Comparison of ENCODE assay signal across 14 mouse cellular contexts in the genomic region with DNA sequence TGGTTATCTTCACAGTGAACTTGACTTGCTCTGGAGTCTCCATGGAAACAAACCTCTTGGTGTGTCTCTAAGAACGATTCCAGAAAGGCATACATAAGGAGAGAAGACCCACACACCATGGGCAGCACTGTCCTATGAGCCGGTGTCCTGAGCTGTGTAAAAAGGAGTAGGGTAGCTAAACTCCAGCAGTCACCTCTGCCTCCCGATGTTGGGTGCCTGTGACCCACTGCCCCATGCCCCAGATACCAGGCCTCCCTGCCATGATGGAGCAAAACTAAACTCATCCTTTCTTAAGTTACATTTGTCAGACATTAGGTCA.
DNase-seq lines count a peak whose midpoint lies in the region; ATAC-seq and TF ChIP-seq lines count a peak whose summit lies in the region.
"Had no signal": no experiment of that assay in that cellular context is flagged by ENCODE, and none has a peak within 500 bp of the region (broad histone marks: within the 10 kb centered on the region; RNA-seq: fewer than 3 reads in every experiment).

No protein-coding gene starts in this region.

- no peak for TF ChIP-seq CTCF in stomach, postnatal 0 days (IDR thresholded peaks at IDR 0.05; ENCODE audit: low read depth)
- no peak for TF ChIP-seq CTCF in left cerebral cortex, adult 2 months (IDR thresholded peaks at IDR 0.05)

- no peaks in the 10 kb centered on the region for H3K9me3 ChIP-seq in stomach, embryonic 15.5 days
- no peaks in the 10 kb centered on the region for H3K9me3 ChIP-seq in stomach, postnatal 0 days (ENCODE audit: control insufficient read depth, low read length)
- H3K9me3 ChIP-seq in hindbrain, embryonic 10.5 days = no peaks in the 10 kb centered on the region
- H3K9me3 ChIP-seq in midbrain, embryonic 12.5 days = no peaks in the 10 kb centered on the region
- H3K9me3 ChIP-seq in stomach, embryonic 16.5 days (replicated peaks; ENCODE audit: control insufficient read depth, low read length) = no peaks in the 10 kb centered on the region
- H3K9me3 ChIP-seq: heart, embryonic 15.5 days; liver, embryonic 12.5 days had no signal

- no peak overlapping the region for H3K9ac ChIP-seq in stomach, embryonic 15.5 days
- H3K9ac ChIP-seq in stomach, postnatal 0 days (ENCODE audit: low read length) = no peak overlapping the region
- H3K9ac ChIP-seq in midbrain, embryonic 12.5 days (replicated peaks) = no peak overlapping the region
- H3K9ac ChIP-seq in stomach, embryonic 16.5 days (ENCODE audit: low read length) = no peak overlapping the region
- H3K9ac ChIP-seq: heart, embryonic 15.5 days; liver, embryonic 12.5 days had no signal

- H3K4me1 ChIP-seq in stomach, embryonic 15.5 days = 0 out of 2 replicates have a peak, but pooled peaks cover 3% of the 10 kb centered on the region
- H3K4me1 ChIP-seq in stomach, postnatal 0 days (replicated peaks; ENCODE audit: control insufficient read depth, insufficient read depth) = no peaks in the 10 kb centered on the region
- peaks cover 58% of the 10 kb centered on the region for H3K4me1 ChIP-seq in hindbrain, embryonic 10.5 days (replicated peaks)
- peaks cover 25% of the 10 kb centered on the region for H3K4me1 ChIP-seq in midbrain, embryonic 12.5 days
- peaks cover 6% of the 10 kb centered on the region; the same call in 1 of the 2 replicates for H3K4me1 ChIP-seq in stomach, embryonic 16.5 days (ENCODE audit: control insufficient read depth, insufficient read depth, low read length)
- H3K4me1 ChIP-seq: heart, embryonic 15.5 days; liver, embryonic 12.5 days had no signal

- no peak overlapping the region for H3K4me2 ChIP-seq in stomach, embryonic 15.5 days
- H3K4me2 ChIP-seq in stomach, postnatal 0 days (replicated peaks; ENCODE audit: low read depth) = no peak overlapping the region
- no peak overlapping the region for H3K4me2 ChIP-seq in midbrain, embryonic 12.5 days (replicated peaks)
- H3K4me2 ChIP-seq in stomach, embryonic 16.5 days (ENCODE audit: low read depth, low read length) = no peak overlapping the region
- H3K4me2 ChIP-seq: heart, embryonic 15.5 days; liver, embryonic 12.5 days had no signal

- H3K27me3 ChIP-seq in stomach, embryonic 15.5 days (replicated peaks) = no peaks in the 10 kb centered on the region
- no peaks in the 10 kb centered on the region for H3K27me3 ChIP-seq in stomach, postnatal 0 days (ENCODE audit: control insufficient read depth, insufficient read depth, low read length)
- peaks cover 4% of the 10 kb centered on the region; the same call in 1 of the 2 replicates for H3K27me3 ChIP-seq in hindbrain, embryonic 10.5 days (ENCODE audit: insufficient read depth, poor library complexity, severe bottlenecking)
- H3K27me3 ChIP-seq in midbrain, embryonic 12.5 days = no peaks in the 10 kb centered on the region
- no peaks in the 10 kb centered on the region for H3K27me3 ChIP-seq in stomach, embryonic 16.5 days (ENCODE audit: control insufficient read depth, insufficient read depth, low read length)
- H3K27me3 ChIP-seq: heart, embryonic 15.5 days; liver, embryonic 12.5 days had no signal

- H3K27ac ChIP-seq in stomach, embryonic 15.5 days = 0 out of 2 replicates have a peak overlapping the region, but pooled peaks have one; percentile 26
- no peak overlapping the region for H3K27ac ChIP-seq in stomach, postnatal 0 days (replicated peaks)
- H3K27ac ChIP-seq in hindbrain, embryonic 10.5 days = peak overlapping the region; percentile 85
- H3K27ac ChIP-seq in midbrain, embryonic 12.5 days (replicated peaks) = peak overlapping the region; percentile 74
- peak overlapping the region; percentile 31; the same call in 1 of the 2 replicates for H3K27ac ChIP-seq in stomach, embryonic 16.5 days (ENCODE audit: low read length)
- H3K27ac ChIP-seq in left cerebral cortex, adult 2 months = no peak overlapping the region
- H3K27ac ChIP-seq: heart, embryonic 15.5 days; liver, embryonic 12.5 days had no signal

- no peaks in the 10 kb centered on the region for H3K36me3 ChIP-seq in stomach, embryonic 15.5 days
- H3K36me3 ChIP-seq in stomach, postnatal 0 days (ENCODE audit: control insufficient read depth, insufficient read depth, low read length) = no peaks in the 10 kb centered on the region
- no peaks in the 10 kb centered on the region for H3K36me3 ChIP-seq in hindbrain, embryonic 10.5 days
- no peaks in the 10 kb centered on the region for H3K36me3 ChIP-seq in midbrain, embryonic 12.5 days
- no peaks in the 10 kb centered on the region for H3K36me3 ChIP-seq in stomach, embryonic 16.5 days (ENCODE audit: control insufficient read depth, insufficient read depth, low read length)
- H3K36me3 ChIP-seq: heart, embryonic 15.5 days; liver, embryonic 12.5 days had no signal

- H3K4me3 ChIP-seq in stomach, embryonic 15.5 days (replicated peaks) = no peak overlapping the region
- no peak overlapping the region for H3K4me3 ChIP-seq in stomach, postnatal 0 days (ENCODE audit: low read depth, low read length)
- H3K4me3 ChIP-seq in hindbrain, embryonic 10.5 days = no peak overlapping the region
- H3K4me3 ChIP-seq in midbrain, embryonic 12.5 days = no peak overlapping the region
- H3K4me3 ChIP-seq in stomach, embryonic 16.5 days (replicated peaks; ENCODE audit: low read length) = no peak overlapping the region
- no peak overlapping the region for H3K4me3 ChIP-seq in left cerebral cortex, adult 2 months
- H3K4me3 ChIP-seq: erythroblast, embryonic 14.5 days; heart, embryonic 15.5 days; liver, embryonic 12.5 days had no signal

- intact Hi-C loops in left cerebral cortex, adult 2 months (cut with DNase I) = no loop called here

- no peak for DNase-seq in stomach, postnatal 0 days (ENCODE audit: low spot score)
- no peak for DNase-seq in hindbrain, embryonic 10.5 days (ENCODE audit: low spot score)
- DNase-seq in retina, embryonic 14.5 days (ENCODE audit: low spot score) = no peak
- DNase-seq in layer of hippocampus, postnatal 25 days (ENCODE audit: extremely low spot score in 1 of 2, low spot score in 1 of 2) = no peak
- DNase-seq in left cerebral cortex, adult 2 months (ENCODE audit: extremely low spot score in 1 of 2, low spot score in 2 of 2) = no peak
- DNase-seq: gastrocnemius, postnatal 10 days; thymus, adult 2 months had no signal

- no peak; the same call in 1 of the 2 replicates for ATAC-seq in stomach, embryonic 15.5 days (ENCODE audit: insufficient read depth, low FRiP score, low read depth)
- ATAC-seq in stomach, postnatal 0 days (ENCODE audit: low FRiP score, low TSS enrichment) = no peak
- ATAC-seq in midbrain, embryonic 12.5 days (ENCODE audit: low FRiP score, low read depth) = peak; percentile 55
- ATAC-seq in stomach, embryonic 16.5 days (ENCODE audit: insufficient read depth, low FRiP score) = no peak
- ATAC-seq: intestine, postnatal 0 days; liver, embryonic 12.5 days had no signal

- 64% methylated on average over 3 of the region's 3 CpGs for WGBS in stomach, embryonic 15.5 days
- 59% methylated on average over 3 of the region's 3 CpGs for WGBS in stomach, postnatal 0 days
- WGBS in hindbrain, embryonic 10.5 days = 65% methylated on average over 3 of the region's 3 CpGs
- 52% methylated on average over 3 of the region's 3 CpGs for WGBS in midbrain, embryonic 12.5 days
- 67% methylated on average over 3 of the region's 3 CpGs for WGBS in stomach, embryonic 16.5 days

- TF ChIP-seq EP300 in stomach, postnatal 0 days (optimal IDR thresholded peaks at IDR 0.05) = no peak

Comparison
In these comparisons a context has a peak if more than half of its experiments do, and no peak if none do; other contexts are left out.
1. H3K27ac ChIP-seq: peak in stomach, embryonic 15.5 days (single experiment), hindbrain, embryonic 10.5 days (single experiment), midbrain, embryonic 12.5 days (single experiment) and stomach, embryonic 16.5 days (single experiment); none in stomach, postnatal 0 days (single experiment) and left cerebral cortex, adult 2 months (single experiment).